Mouse (Mus musculus) retina, postnatal 1 day (tissue): ENCODE results near the gene Thbs2.

Experiments used
- DNase-seq: peaks from one replicate; pipeline ENCODE4 v3.0.0-alpha.2; 2012

The Thbs2 gene

GRCm38 (mm10) chr17:14693048-14693993, 714 bp downstream of the Thbs2 start:
- peak; percentile 39 for DNase-seq

GRCm38 (mm10) chr17:14691901-14692300, 2.1 kb downstream of the Thbs2 start:
- no peak for DNase-seq

GRCm38 (mm10) chr17:14691197-14691596, 2.8 kb downstream of the Thbs2 start:
- no peak for DNase-seq

- DNase-seq, result no peak
Measured at GRCm38 (mm10) chr17:14682836-14683235, 11.2 kb downstream of the Thbs2 start.

- no peak for DNase-seq
Measured at GRCm38 (mm10) chr17:14681047-14681446, 13.0 kb downstream of the Thbs2 start.

GRCm38 (mm10) chr17:14677198-14677597, 16.8 kb downstream of the Thbs2 start:
- no peak for DNase-seq

- DNase-seq, result no peak
Measured at GRCm38 (mm10) chr17:14675517-14675916, 18.5 kb downstream of the Thbs2 start.

GRCm38 (mm10) chr17:14672402-14672801, 21.6 kb downstream of the Thbs2 start:
- no peak for DNase-seq

- DNase-seq, result no peak
Measured at GRCm38 (mm10) chr17:14667225-14667624, 26.8 kb downstream of the Thbs2 start.

GRCm38 (mm10) chr17:14666451-14666850, 27.6 kb downstream of the Thbs2 start:
- DNase-seq, result no peak

- no peak for DNase-seq
Measured at GRCm38 (mm10) chr17:14663366-14663765, 30.7 kb downstream of the Thbs2 start.

- no peak for DNase-seq
Measured at GRCm38 (mm10) chr17:14662409-14662808, 31.6 kb downstream of the Thbs2 start.

GRCm38 (mm10) chr17:14659746-14660145, 34.3 kb downstream of the Thbs2 start:
- DNase-seq, result no peak

- no peak for DNase-seq
Measured at GRCm38 (mm10) chr17:14658123-14658522, 35.9 kb downstream of the Thbs2 start.

GRCm38 (mm10) chr17:14657123-14657522, 36.9 kb downstream of the Thbs2 start:
- no peak for DNase-seq

GRCm38 (mm10) chr17:14654981-14655380, 39.1 kb downstream of the Thbs2 start:
- no peak for DNase-seq

GRCm38 (mm10) chr17:14652013-14652412, 42.0 kb downstream of the Thbs2 start:
- DNase-seq, result no peak

- DNase-seq, result no peak
Measured at GRCm38 (mm10) chr17:14647996-14648640, 45.9 kb downstream of the Thbs2 start.

- DNase-seq, result no peak
Measured at GRCm38 (mm10) chr17:14643996-14644395, 50.0 kb downstream of the Thbs2 start.

- DNase-seq, result no peak
Measured at GRCm38 (mm10) chr17:14640351-14641115, 53.5 kb downstream of the Thbs2 start.

GRCm38 (mm10) chr17:14635546-14636323, 58.3 kb downstream of the Thbs2 start:
- DNase-seq, result no peak

GRCm38 (mm10) chr17:14628901-14629300, 65.1 kb downstream of the Thbs2 start:
- DNase-seq, result no peak
